Mouse (Mus musculus) CH12.LX (cell line): ENCODE results near the gene Smyd5. TPM values are rescaled to one million over a fixed set of nuclear protein-coding genes. Genes with fewer than 3 reads are reported as not detected.
A peak's percentile ranks its signal among the peaks of the same experiment; 100 is the strongest.

ENCODE experiments used
- DNase-seq: peaks from one replicate; pipeline ENCODE4 v3.0.0-alpha.2; 2013; ENCODE audit errors: extremely low read depth
- H3K27ac ChIP-seq: 2 replicates; pipeline ENCODE4 v1.5.1; 2012; ENCODE audit warnings: low read depth, mild to moderate bottlenecking, control low read depth, moderate library complexity; ENCODE audit not compliant: insufficient read depth
- H3K27me3 ChIP-seq: replicated peaks from 2 replicates; pipeline ENCODE3; 2012; ENCODE audit warnings: inconsistent platforms
- H3K36me3 ChIP-seq, 2 experiments: replicated peaks in 1 of 2; 2 replicates each; pipeline versions ENCODE3 to v1.6.1; 2012; ENCODE audit warnings: inconsistent platforms in 1 of 2, low read length in 1 of 2, mild to moderate bottlenecking in 1 of 2, mixed read lengths in 1 of 2, moderate library complexity in 1 of 2; ENCODE audit not compliant: control insufficient read depth in 1 of 2, insufficient read depth in 1 of 2
- H3K4me1 ChIP-seq, 2 experiments: 2 replicates each; pipeline ENCODE4 v1.6.1; 2012; ENCODE audit warnings: inconsistent platforms in 1 of 2, moderate library complexity in 1 of 2; ENCODE audit not compliant: insufficient read depth in 2 of 2, control insufficient read depth in 1 of 2
- H3K4me2 ChIP-seq: 2 replicates; pipeline ENCODE4 v1.6.1; 2012; ENCODE audit warnings: low read depth, mild to moderate bottlenecking, control low read depth; ENCODE audit not compliant: poor library complexity, insufficient read depth, severe bottlenecking
- H3K4me3 ChIP-seq, 3 experiments: fragments of 150-350 bp in 1 of 3; sonication (generic) in 1 of 3; replicated peaks in 1 of 3; 2 replicates each; pipeline versions ENCODE3 to v1.5.1; 2011 to 2012; ENCODE audit warnings: low read depth in 2 of 3, low read length in 2 of 3, mild to moderate bottlenecking in 2 of 3, moderate library complexity in 2 of 3, control low read depth in 1 of 3, improper control_type of control experiment in 1 of 3, inconsistent platforms in 1 of 3, mixed read lengths in 1 of 3; ENCODE audit not compliant: poor library complexity in 1 of 3
- H3K79me2 ChIP-seq: replicated peaks from 2 replicates; pipeline ENCODE4 v1.6.1; 2012; ENCODE audit warnings: mild to moderate bottlenecking, moderate library complexity; ENCODE audit not compliant: control insufficient read depth, poor library complexity, insufficient read depth, severe bottlenecking; ENCODE audit errors: extremely low read depth
- H3K9ac ChIP-seq: 2 replicates; pipeline ENCODE4 v1.6.1; 2012; ENCODE audit warnings: low read depth, mild to moderate bottlenecking, control low read depth, moderate library complexity; ENCODE audit not compliant: insufficient read depth
- H3K9me3 ChIP-seq: replicated peaks from 2 replicates; pipeline ENCODE3; 2012; ENCODE audit warnings: low read length, inconsistent platforms, mixed read lengths
- CHD1 ChIP-seq: IDR thresholded peaks from 2 replicates; pipeline ENCODE4 v1.6.1; 2012; ENCODE audit warnings: low read depth, low read length, improper control_type of control experiment, inconsistent platforms
- CTCF ChIP-seq, 2 experiments: IDR thresholded peaks in 1 of 2; conservative IDR thresholded peaks in 1 of 2; 2 replicates each; pipeline ENCODE4 v1.5.1; 2011 to 2012; ENCODE audit warnings: low read depth in 2 of 2, low read length in 2 of 2, improper control_type of control experiment in 1 of 2, inconsistent platforms in 1 of 2, mild to moderate bottlenecking in 1 of 2, moderate library complexity in 1 of 2
- ELF1 ChIP-seq: IDR thresholded peaks from 2 replicates; pipeline ENCODE4 v1.6.1; 2014; ENCODE audit warnings: low read depth, mild to moderate bottlenecking, inconsistent platforms, low read length, improper control_type of control experiment
- EP300 ChIP-seq: IDR thresholded peaks from 2 replicates; pipeline ENCODE4 v1.6.1; 2011; ENCODE audit warnings: low read length, improper control_type of control experiment
- GABPA ChIP-seq: IDR thresholded peaks from 2 replicates; pipeline ENCODE4 v1.6.1; 2012; ENCODE audit warnings: low read depth, low read length, improper control_type of control experiment, inconsistent platforms; ENCODE audit not compliant: insufficient replicate concordance
- HCFC1 ChIP-seq: IDR thresholded peaks from 2 replicates; pipeline ENCODE4 v1.6.1; 2012; ENCODE audit warnings: low read depth, mild to moderate bottlenecking, inconsistent platforms, low read length, improper control_type of control experiment
- JUND ChIP-seq: conservative IDR thresholded peaks from 2 replicates; pipeline ENCODE4 v1.6.1; 2011; ENCODE audit warnings: low read depth, low read length, improper control_type of control experiment
- KAT2A ChIP-seq: IDR thresholded peaks from 2 replicates; pipeline ENCODE4 v1.6.1; 2012; ENCODE audit warnings: low read length, improper control_type of control experiment, inconsistent platforms; ENCODE audit not compliant: insufficient replicate concordance
- MXI1 ChIP-seq: IDR thresholded peaks from 2 replicates; pipeline ENCODE4 v1.6.1; 2011; ENCODE audit warnings: mild to moderate bottlenecking, low read depth, low read length, improper control_type of control experiment
- NRF1 ChIP-seq: IDR thresholded peaks from 2 replicates; pipeline ENCODE4 v1.6.1; 2014; ENCODE audit warnings: low read depth, mild to moderate bottlenecking, inconsistent platforms, low read length, improper control_type of control experiment, moderate library complexity
- POLR2A ChIP-seq: IDR thresholded peaks from 2 replicates; pipeline ENCODE4 v1.6.1; 2011; ENCODE audit warnings: low read depth, mild to moderate bottlenecking, improper control_type of control experiment, low read length
- RAD21 ChIP-seq: IDR thresholded peaks from 2 replicates; pipeline ENCODE4 v1.6.1; 2011; ENCODE audit warnings: low read depth, mild to moderate bottlenecking, low read length, improper control_type of control experiment, moderate library complexity
- SIN3A ChIP-seq: IDR thresholded peaks from 2 replicates; pipeline ENCODE4 v1.6.1; 2012; ENCODE audit warnings: low read length, improper control_type of control experiment, inconsistent platforms
- SMC3 ChIP-seq: IDR thresholded peaks from 2 replicates; pipeline ENCODE4 v1.6.1; 2011; ENCODE audit warnings: low read depth, low read length, improper control_type of control experiment
- TBP ChIP-seq: conservative IDR thresholded peaks from 2 replicates; pipeline ENCODE4 v1.6.1; 2011; ENCODE audit warnings: low read depth, low read length, improper control_type of control experiment
- UBTF ChIP-seq: IDR thresholded peaks from 2 replicates; pipeline ENCODE4 v1.6.1; 2012; ENCODE audit warnings: low read depth, mild to moderate bottlenecking, inconsistent platforms, low read length, improper control_type of control experiment, moderate library complexity
- USF1 ChIP-seq: IDR thresholded peaks from 2 replicates; pipeline ENCODE4 v1.6.1; 2014; ENCODE audit warnings: low read depth, mild to moderate bottlenecking, inconsistent platforms, low read length, improper control_type of control experiment
- ZKSCAN1 ChIP-seq: IDR thresholded peaks from 2 replicates; pipeline ENCODE4 v1.6.1; 2012; ENCODE audit warnings: low read depth, inconsistent platforms, low read length, improper control_type of control experiment, borderline replicate concordance
- dilution Hi-C: fragments of 300-500 bp; cut with MboI; formaldehyde crosslinking; loops from 2 replicates; pipeline ENCODE4 v1.14.3; 2020; ENCODE audit warnings: low sequenced_read_pairs; ENCODE audit not compliant: extremely low pct_unique_long_range_greater_than_20kb, extremely low pct_ligation_motif_present
- in situ Hi-C: fragments of 300-500 bp; cut with MboI; formaldehyde crosslinking; loops from 3 replicates; pipeline ENCODE4 v1.14.3; 2019; ENCODE audit warnings: low sequenced_read_pairs, low pct_ligation_motif_present, low pct_unique_long_range_greater_than_20kb, mixed read lengths
- polyA plus RNA-seq: library from polyadenylated mRNA; unstranded; fragments of >175 nt; gene quantifications from 2 replicates; pipeline ENCODE4 v1.2.1, GENCODE M21; 2012; ENCODE audit warnings: low read depth; ENCODE audit not compliant: insufficient read length
- total RNA-seq, 2 experiments: library from RNA; depleted of rRNA; stranded (reverse); fragments of 300-350 nt in 1 of 2; fragments of >200 nt in 1 of 2; gene quantifications; 2 replicates each; pipeline ENCODE4 v1.2.3; 2012 to 2014

The Smyd5 gene
- total and polyA plus RNA-seq, 3 experiments = 68.1 to 109 (median 75.5) TPM

- TF ChIP-seq RAD21 (no peak), MXI1 (no peak), HCFC1 (no peak), GABPA (no peak), USF1 (no peak), SIN3A (no peak), EP300 (no peak), UBTF (no peak), NRF1 (no peak), CTCF (conservative IDR thresholded peaks at IDR 0.05 in 1 of 2, IDR thresholded peaks at IDR 0.05 in 1 of 2; ENCODE audit: low read depth in 2 of 2, low read length in 2 of 2) (no peak), ELF1 (no peak), ZKSCAN1 (no peak), JUND (no peak)
- TF ChIP-seq, all 38 proteins: peak for 0
- Histone ChIP-seq H3K9ac (no peak overlapping the region), H3K9me3 (no peaks in the 10 kb centered on the region), H3K27ac (no peak overlapping the region), H3K4me2 (no peak overlapping the region), H3K27me3 (peaks cover 49% of the 10 kb centered on the region), H3K79me2 (no peaks in the 10 kb centered on the region), H3K36me3 (no peaks in the 10 kb centered on the region), H3K4me3 (no peak overlapping the region), H3K4me1 (peaks cover 0 to 2% of the 10 kb centered on the region in 2 experiments; a peak in 1 of 4 replicates)
- in situ Hi-C loops = no loop called here
- dilution Hi-C loops = no loop called here
- DNase-seq = no peak
These were observed 43.8 kb downstream of the Smyd5 start for GRCm38 (mm10) chr6:85475581-85475980.

GRCm38 (mm10) chr6:85477366-85477917 is 45.7 kb downstream of the Smyd5 start:
- peaks cover 6% of the 10 kb centered on the region for H3K9me3 ChIP-seq
- TF ChIP-seq ELF1 = no peak
- no peak for TF ChIP-seq JUND
- no peak for TF ChIP-seq POLR2A
- peak; percentile 57 to 71 for TF ChIP-seq CTCF (conservative IDR thresholded peaks at IDR 0.05 in 1 of 2, IDR thresholded peaks at IDR 0.05 in 1 of 2; ENCODE audit: low read depth in 2 of 2, low read length in 2 of 2)
- peak; percentile 32 for TF ChIP-seq RAD21
- TF ChIP-seq KAT2A = no peak
- peak; percentile 38 for TF ChIP-seq SMC3
- TF ChIP-seq GABPA = no peak
- TF ChIP-seq CHD1 = no peak
- TF ChIP-seq TBP = no peak
- H3K27me3 ChIP-seq = peaks cover 64% of the 10 kb centered on the region
- no peak overlapping the region for H3K4me2 ChIP-seq
- H3K79me2 ChIP-seq = no peaks in the 10 kb centered on the region
- H3K4me3 ChIP-seq = no peak overlapping the region
- peak; percentile 39 for DNase-seq
- H3K27ac ChIP-seq = no peak overlapping the region
- no peaks in the 10 kb centered on the region for H3K36me3 ChIP-seq
- dilution Hi-C loops = no loop called here
- H3K4me1 ChIP-seq = peaks cover 0 to 2% of the 10 kb centered on the region in 2 experiments; a peak in 1 of 4 replicates
- in situ Hi-C loops = no loop called here
- H3K9ac ChIP-seq = no peak overlapping the region
